Comparison of ENCODE assay signal across 19 mouse cellular contexts in genomic region chr8:84776569-84776968, GRCm38 (mm10). TPM values are rescaled to one million over a fixed set of nuclear protein-coding genes. Genes with fewer than 3 reads are reported as not detected.
DNase-seq lines count a peak whose midpoint lies in the region; ATAC-seq and TF ChIP-seq lines count a peak whose summit lies in the region.
"Had no signal": no experiment of that assay in that cellular context is flagged by ENCODE, and none has a peak within 500 bp of the region (broad histone marks: within the 10 kb centered on the region; RNA-seq: fewer than 3 reads in every experiment).

No protein-coding gene starts in this region.

- H3K4me2 ChIP-seq in forebrain, embryonic 13.5 days, result peak overlapping the region; percentile 4; the same call in 1 of the 2 replicates

- H3K27ac ChIP-seq in forebrain, embryonic 13.5 days, result peak overlapping the region; percentile 97
- H3K27ac ChIP-seq in forebrain, embryonic 10.5 days, result no peak overlapping the region
- H3K27ac ChIP-seq in layer of hippocampus, adult 2 months, result peak overlapping the region; percentile 94

- WGBS in forebrain, embryonic 13.5 days, result 25% methylated on average over 1 of the region's 1 CpGs
- 0% methylated on average over 1 of the region's 1 CpGs for WGBS in forebrain, embryonic 10.5 days

- peaks cover 93% of the 10 kb centered on the region for H3K4me1 ChIP-seq in forebrain, embryonic 13.5 days
- H3K4me1 ChIP-seq in forebrain, embryonic 10.5 days, result peaks cover 78% of the 10 kb centered on the region

- TF ChIP-seq CTCF in layer of hippocampus, adult 2 months (conservative IDR thresholded peaks at IDR 0.05), result no peak

- H3K4me3 ChIP-seq in forebrain, embryonic 13.5 days, result no peak overlapping the region
- no peak overlapping the region for H3K4me3 ChIP-seq in forebrain, embryonic 10.5 days
- H3K4me3 ChIP-seq in layer of hippocampus, adult 2 months, result no peak overlapping the region
- H3K4me3 ChIP-seq: embryonic facial prominence, embryonic 13.5 days; heart, adult 2 months had no signal

- DNase-seq in forebrain, embryonic 10.5 days (ENCODE audit: extremely low spot score, low spot score), result no peak
- DNase-seq in layer of hippocampus, adult 2 months (ENCODE audit: low spot score in 2 of 2), result no peak
- DNase-seq in layer of hippocampus, adult 9-10 months (ENCODE audit: low spot score), result no peak
- peak; percentile 45 for DNase-seq in testis, postnatal 10 days (ENCODE audit: low spot score)
- no peak for DNase-seq in testis, postnatal 14 days (ENCODE audit: low spot score)
- DNase-seq in spleen, postnatal 4 days (ENCODE audit: low spot score in 2 of 2), result no peak
- DNase-seq: adrenal gland, postnatal 10 days; gastrocnemius, postnatal 14 days; heart, adult 2 months; kidney, adult 2 months; kidney, postnatal 25 days; liver; lung, adult 2 months; lung, postnatal 36 days; thymus, postnatal 25 days had no signal

- no peaks in the 10 kb centered on the region for H3K9me3 ChIP-seq in forebrain, embryonic 13.5 days (replicated peaks)
- H3K9me3 ChIP-seq in forebrain, embryonic 10.5 days, result no peaks in the 10 kb centered on the region
- H3K9me3 ChIP-seq: embryonic facial prominence, embryonic 13.5 days had no signal

- peak overlapping the region; percentile 34; the same call in 1 of the 2 replicates for H3K9ac ChIP-seq in forebrain, embryonic 13.5 days

- H3K27me3 ChIP-seq in forebrain, embryonic 13.5 days, result peaks cover 81% of the 10 kb centered on the region
- H3K27me3 ChIP-seq in forebrain, embryonic 10.5 days (ENCODE audit: poor library complexity, severe bottlenecking), result peaks cover 100% of the 10 kb centered on the region

- ATAC-seq in forebrain, embryonic 13.5 days, result no peak

- peaks cover 4% of the 10 kb centered on the region; the same call in 1 of the 2 replicates for H3K36me3 ChIP-seq in forebrain, embryonic 13.5 days (ENCODE audit: poor library complexity, severe bottlenecking)
- no peaks in the 10 kb centered on the region for H3K36me3 ChIP-seq in forebrain, embryonic 10.5 days (replicated peaks)

RNA-seq across cellular contexts. Expression of gene Nfix, which starts 23.6 kb away (rescaled TPM):
- polyA plus RNA-seq in forebrain, embryonic 13.5 days (2015; fragmentation: Nextera tagmentation; extraction: Ambion mirVana), result 127 and 145 TPM in 2 replicates
- polyA plus RNA-seq in forebrain, embryonic 10.5 days (2016; fragmentation: Nextera tagmentation; extraction: Ambion mirVana), result 0.46 and 1.8 TPM in 2 replicates
- total RNA-seq in layer of hippocampus, adult 2 months (2021), result 100 to 1,000 TPM; 408 to 482 TPM

RNA-seq across cellular contexts. Expression of gene Dand5, which starts 46.1 kb away (rescaled TPM):
- 7.3 and 8.2 TPM in 2 replicates for polyA plus RNA-seq in forebrain, embryonic 13.5 days (2015; fragmentation: Nextera tagmentation; extraction: Ambion mirVana)
- 2.9 and 3.5 TPM in 2 replicates for polyA plus RNA-seq in forebrain, embryonic 10.5 days (2016; fragmentation: Nextera tagmentation; extraction: Ambion mirVana)
- total RNA-seq in layer of hippocampus, adult 2 months (2021), result 10 to 100 TPM; 11.9 TPM

RNA-seq across cellular contexts. Expression of gene G430095P16Rik, which starts 53.8 kb away (rescaled TPM):
- 3.7 and 3.8 TPM in 2 replicates for polyA plus RNA-seq in forebrain, embryonic 13.5 days (2015; fragmentation: Nextera tagmentation; extraction: Ambion mirVana)
- 1.3 and 2.1 TPM in 2 replicates for polyA plus RNA-seq in forebrain, embryonic 10.5 days (2016; fragmentation: Nextera tagmentation; extraction: Ambion mirVana)
- total RNA-seq in layer of hippocampus, adult 2 months (2021), result under 1 TPM in 1 of 2 experiments, not detected in 1; 0.54 TPM
- total RNA-seq: layer of hippocampus, postnatal 10 days; left cerebral cortex, postnatal 14 days had no signal

RNA-seq across cellular contexts. Expression of gene Gadd45gip1, which starts 54.8 kb away (rescaled TPM):
- polyA plus RNA-seq in forebrain, embryonic 13.5 days (2015; fragmentation: Nextera tagmentation; extraction: Ambion mirVana), result 42.6 and 47.0 TPM in 2 replicates
- polyA plus RNA-seq in forebrain, embryonic 10.5 days (2016; fragmentation: Nextera tagmentation; extraction: Ambion mirVana), result 49.1 and 49.6 TPM in 2 replicates
- 10 to 100 TPM; 23.3 to 26.1 TPM for total RNA-seq in layer of hippocampus, adult 2 months (2021)

Comparison
In these comparisons a context has a peak if more than half of its experiments do, and no peak if none do; other contexts are left out.
1. RNA of gene Nfix, which starts 23.6 kb away (polyA plus RNA-seq): 127 to 145 TPM in forebrain, embryonic 13.5 days; 0.46 to 1.8 TPM in forebrain, embryonic 10.5 days; every median in the first group is over 10 times any median in the second.